Mouse (Mus musculus) small intestine, adult 2 months (tissue): ENCODE data around the gene St8sia2.

Source experiments
- CTCF ChIP-seq: fragments of 200-500 bp; IDR thresholded peaks from 2 replicates; pipeline ENCODE4 v1.5.1; 2012; ENCODE audit warnings: low read depth, mild to moderate bottlenecking, control low read depth, inconsistent platforms, low read length, moderate library complexity, mixed read lengths; ENCODE audit not compliant: insufficient replicate concordance, insufficient read length; ENCODE audit errors: extremely low read depth
- POLR2A ChIP-seq: fragments of 200-500 bp; IDR thresholded peaks from 2 replicates; pipeline ENCODE4 v1.6.1; 2012; ENCODE audit warnings: low read depth, mild to moderate bottlenecking, control low read depth, inconsistent platforms, low read length, moderate library complexity

- TF ChIP-seq CTCF (no peak), POLR2A (no peak)
These were observed 7.1 kb downstream of the St8sia2 start for GRCm38 (mm10) chr7:74006364-74006763.
